Mouse (Mus musculus): ENCODE data around the gene Gm20825. TPM values are rescaled to one million over a fixed set of nuclear protein-coding genes. Genes with fewer than 3 reads are reported as not detected.
"Not testable (repeated sequence)": the region's sequence is repeated elsewhere in the genome, so short reads cannot be mapped to it uniquely, and the experiment has no call there.

Gene Gm20825
- total RNA-seq (2022): not detected

DNA sequence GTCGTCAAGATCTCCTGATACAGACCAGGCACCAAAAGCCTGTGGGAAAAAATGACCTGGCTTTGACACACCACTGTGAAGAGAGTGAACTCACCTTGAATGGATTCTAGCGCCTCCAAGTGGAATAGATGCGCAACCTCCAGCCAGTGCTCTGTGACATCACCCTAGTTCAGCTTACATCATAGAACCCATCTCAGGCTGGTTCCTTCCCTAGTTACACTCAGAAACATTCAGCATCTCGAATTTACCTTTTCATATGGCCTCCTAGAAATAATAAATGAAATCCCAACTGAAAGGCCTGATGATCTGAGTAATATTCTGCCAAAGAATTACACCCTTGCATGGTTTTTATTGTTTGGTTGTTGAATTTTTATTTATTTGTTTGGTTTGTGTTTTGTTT lies at the start of gene Gm20825:
TSS of gene Gm20825 (minus strand) at position 101 of the 400 bp plus-strand sequence.
- DNase-seq (ENCODE audit: low spot score in 2 of 2): not testable (repeated sequence)

Other genes starting within 250 kb of the Gm20825 start
- gene Gm29049, start 74.3 kb downstream of the Gm20825 start, total RNA-seq (2022): not detected
- not detected for gene Gm20824, start 186.4 kb upstream of the Gm20825 start, total RNA-seq (2022)

Data from left cerebral cortex, adult 8-10 months (tissue).